Mouse (Mus musculus) heart, embryonic 14.5 days (tissue): ENCODE measurements at regions not wholly inside any gene's neighbourhood (a gene's known extent, or its start where the extent isn't known, plus 50 kb on each side); places are given as distances from the start of the nearest gene placed in this dataset.
"Not testable (repeated sequence)": the region's sequence is repeated elsewhere in the genome, so short reads cannot be mapped to it uniquely, and the experiment has no call there.

ENCODE experiments used
- ATAC-seq: fragments of 200-750 bp; cut with Nextera tagmentation; 2 replicates; pipeline ENCODE4 v1.8.0; 2017; ENCODE audit warnings: low read depth, moderate TSS enrichment; ENCODE audit not compliant: insufficient number of reproducible peaks, insufficient read depth, low FRiP score
- H3K27ac ChIP-seq, 2 experiments: fragments of 200-500 bp in 1 of 2; fragments of 300-500 bp in 1 of 2; sonication (generic) in 1 of 2; replicated peaks in 1 of 2; 2 replicates each; pipeline ENCODE4 v1.5.1; 2012 to 2014; ENCODE audit warnings: low read depth in 2 of 2, low read length in 2 of 2, control low read depth in 1 of 2, mild to moderate bottlenecking in 1 of 2, mixed read lengths in 1 of 2; ENCODE audit not compliant: control insufficient read depth in 1 of 2, insufficient read depth in 1 of 2
- H3K27me3 ChIP-seq: fragments of 300-500 bp; sonication (generic); 2 replicates; pipeline ENCODE4 v1.6.1; 2014; ENCODE audit warnings: mild to moderate bottlenecking, low read length, control low read depth; ENCODE audit not compliant: control insufficient read depth, insufficient read depth
- H3K36me3 ChIP-seq: fragments of 300-500 bp; sonication (generic); 2 replicates; pipeline ENCODE4 v1.6.1; 2014; ENCODE audit warnings: mild to moderate bottlenecking, control low read depth, low read length, mixed read lengths; ENCODE audit not compliant: control insufficient read depth, insufficient read depth
- H3K4me1 ChIP-seq, 2 experiments: fragments of 200-500 bp in 1 of 2; fragments of 300-500 bp in 1 of 2; sonication (generic) in 1 of 2; 2 replicates each; pipeline ENCODE4 v1.6.1; 2012 to 2014; ENCODE audit warnings: low read length in 2 of 2, control low read depth in 1 of 2, mixed read lengths in 1 of 2; ENCODE audit not compliant: control insufficient read depth in 2 of 2, insufficient read depth in 2 of 2
- H3K4me2 ChIP-seq: fragments of 300-500 bp; sonication (generic); 2 replicates; pipeline ENCODE4 v1.6.1; 2014; ENCODE audit warnings: mild to moderate bottlenecking, low read length
- H3K4me3 ChIP-seq, 2 experiments: fragments of 200-500 bp in 1 of 2; fragments of 300-500 bp in 1 of 2; sonication (generic) in 1 of 2; 2 replicates each; pipeline ENCODE4 v1.5.1; 2012 to 2014; ENCODE audit warnings: low read length in 2 of 2, mild to moderate bottlenecking in 2 of 2, control low read depth in 1 of 2, low read depth in 1 of 2, moderate library complexity in 1 of 2; ENCODE audit not compliant: control insufficient read depth in 1 of 2, insufficient read depth in 1 of 2
- H3K9ac ChIP-seq: fragments of 300-500 bp; sonication (generic); 2 replicates; pipeline ENCODE4 v1.6.1; 2014; ENCODE audit warnings: mild to moderate bottlenecking, low read length
- H3K9me3 ChIP-seq: fragments of 300-500 bp; sonication (generic); 2 replicates; pipeline ENCODE4 v1.6.1; 2016; ENCODE audit warnings: low read length, control low read depth; ENCODE audit not compliant: control insufficient read depth
- WGBS: fragments of 180-500 bp; shearing (Covaris S2); extraction: QIAGEN DNeasy Blood & Tissue Kit; methylation state at CpG from one replicate; pipeline ENCODE4 v1.1.7; 2014; 5-methylcytosine and 5-hydroxymethylcytosine counted together

DNA sequence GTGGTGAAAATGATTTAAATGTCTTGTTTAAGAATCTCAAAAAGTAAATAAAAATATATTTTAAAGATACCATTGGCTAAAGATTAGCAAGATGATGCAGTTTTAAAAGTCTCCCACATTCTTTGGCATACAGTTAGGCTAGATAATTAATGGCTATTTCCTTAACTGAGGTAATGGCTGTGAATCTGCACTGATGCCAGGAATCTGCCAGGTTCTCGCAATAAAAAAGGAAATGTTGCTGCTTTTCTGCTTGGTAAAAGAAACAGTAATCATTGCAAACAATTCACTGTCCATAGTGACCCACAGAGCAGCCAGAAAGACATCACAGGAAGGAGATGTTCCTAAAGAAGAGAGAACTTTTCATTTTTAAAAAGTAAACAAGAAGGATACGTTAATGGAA, 557.7 kb upstream of the Akr1e1 start:
- WGBS = 74% methylated on average over 2 of the region's 2 CpGs
- H3K4me3 ChIP-seq = no peak overlapping the region
- ATAC-seq = no peak
- H3K9me3 ChIP-seq = no peaks in the 10 kb centered on the region
- no peaks in the 10 kb centered on the region for H3K4me1 ChIP-seq
- no peak overlapping the region for H3K9ac ChIP-seq
- H3K4me2 ChIP-seq = no peak overlapping the region
- no peak overlapping the region for H3K27ac ChIP-seq
- no peaks in the 10 kb centered on the region for H3K36me3 ChIP-seq
- H3K27me3 ChIP-seq = no peaks in the 10 kb centered on the region

DNA sequence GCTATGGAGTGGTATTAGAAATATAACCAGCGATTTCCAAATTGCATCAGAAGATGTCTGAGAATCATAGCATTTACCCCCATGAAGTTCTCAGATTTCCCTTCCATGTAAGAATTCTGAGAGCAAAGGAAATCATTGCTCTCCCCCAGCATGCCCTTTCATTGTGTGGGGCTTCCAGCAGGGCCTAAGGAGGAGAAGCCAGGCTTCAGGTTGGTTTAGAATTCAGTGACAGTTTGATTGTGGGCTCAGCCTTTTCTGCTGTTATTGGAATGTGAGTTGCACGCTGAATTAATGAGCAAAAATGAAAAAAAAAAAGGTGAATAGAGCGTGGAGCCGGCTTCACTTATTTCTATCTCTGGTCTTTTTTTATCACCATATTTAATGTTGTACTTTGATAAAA, 570.0 kb upstream of the Akr1e1 start:
- Histone ChIP-seq H3K4me2 (no peak overlapping the region), H3K9me3 (no peaks in the 10 kb centered on the region), H3K36me3 (no peaks in the 10 kb centered on the region), H3K4me3 (no peak overlapping the region), H3K4me1 (no peaks in the 10 kb centered on the region), H3K9ac (no peak overlapping the region), H3K27me3 (no peaks in the 10 kb centered on the region), H3K27ac (no peak overlapping the region)
- 83% methylated on average over 4 of the region's 4 CpGs for WGBS
- no peak for ATAC-seq

DNA sequence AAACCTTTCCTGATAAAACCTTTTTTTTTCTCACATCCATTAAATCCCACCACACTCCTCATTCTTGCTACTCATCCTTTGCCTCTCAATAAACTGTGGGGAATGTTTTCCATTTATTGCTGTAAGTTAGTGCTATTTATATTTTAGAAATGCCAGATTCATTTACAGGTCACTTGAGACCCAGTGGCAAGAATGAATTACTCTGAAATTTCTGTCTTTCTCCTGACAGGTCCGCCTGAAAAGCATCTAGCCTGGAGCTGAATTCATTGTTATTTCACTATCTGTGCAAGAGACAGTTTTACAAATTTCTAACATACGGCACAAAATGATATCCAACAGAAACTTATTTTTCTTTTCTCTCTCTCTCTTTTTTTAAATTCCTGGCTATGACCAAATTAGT, 570.6 kb upstream of the Akr1e1 start:
- Histone ChIP-seq H3K4me2 (no peak overlapping the region), H3K9me3 (no peaks in the 10 kb centered on the region), H3K9ac (no peak overlapping the region), H3K4me1 (no peaks in the 10 kb centered on the region), H3K27me3 (no peaks in the 10 kb centered on the region), H3K36me3 (no peaks in the 10 kb centered on the region), H3K27ac (no peak overlapping the region), H3K4me3 (no peak overlapping the region)
- 71% methylated on average over 2 of the region's 2 CpGs for WGBS
- ATAC-seq = no peak

DNA sequence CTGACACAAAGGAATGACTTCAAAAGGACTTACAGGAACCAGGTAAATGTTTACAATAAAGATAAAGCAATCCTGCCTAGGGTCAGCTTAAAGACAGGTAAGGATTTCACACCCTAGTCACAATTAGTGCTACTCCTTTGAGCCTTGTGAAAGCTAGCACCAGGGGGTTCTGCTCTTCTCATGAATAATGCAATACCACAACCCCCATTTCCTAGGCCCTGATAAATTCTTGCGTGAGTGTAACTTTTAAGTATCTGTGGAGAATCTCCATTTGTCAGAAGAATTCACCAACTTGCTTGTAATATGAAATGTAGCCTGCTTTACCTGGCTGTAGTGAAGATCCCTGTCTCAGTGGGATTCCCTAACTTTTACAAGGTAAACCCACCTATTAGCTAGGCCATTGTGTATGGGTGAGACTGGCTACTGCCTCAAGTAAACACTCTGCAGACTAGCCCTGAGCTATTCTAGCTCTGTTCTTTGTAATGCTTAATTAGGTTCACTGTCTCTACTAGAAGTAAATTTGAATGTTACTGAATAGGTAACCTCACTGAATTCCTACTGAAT, 576.3 kb upstream of the Akr1e1 start:
- not testable (repeated sequence) for H3K4me3 ChIP-seq, H3K4me2 ChIP-seq, H3K36me3 ChIP-seq, H3K27ac ChIP-seq, H3K27me3 ChIP-seq, H3K9ac ChIP-seq, H3K9me3 ChIP-seq, ATAC-seq, H3K4me1 ChIP-seq
- WGBS = 56% methylated on average over 1 of the region's 1 CpGs

DNA sequence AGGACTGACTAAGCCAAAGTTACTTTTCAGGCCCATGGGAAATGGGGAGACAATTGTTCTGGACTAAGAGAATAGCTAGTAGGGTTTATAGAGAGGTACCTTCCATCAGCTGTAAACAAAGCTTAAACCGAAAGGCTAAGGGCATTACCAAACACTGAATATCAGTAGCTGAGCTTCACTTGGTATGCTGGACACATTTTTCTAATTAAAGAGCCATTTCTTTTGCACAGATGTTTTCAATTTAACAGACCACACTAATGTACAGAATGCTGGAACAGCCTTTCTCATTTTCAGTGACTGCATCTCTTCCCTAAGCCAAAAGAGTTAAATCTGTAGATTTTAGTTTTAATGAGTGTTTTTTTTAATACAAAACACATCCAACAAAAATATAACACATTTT, 593.8 kb upstream of the Akr1e1 start:
- H3K9ac ChIP-seq = no peak overlapping the region
- H3K4me1 ChIP-seq = no peaks in the 10 kb centered on the region
- H3K27me3 ChIP-seq = no peaks in the 10 kb centered on the region
- no peak overlapping the region for H3K27ac ChIP-seq
- 64% methylated on average over 1 of the region's 1 CpGs for WGBS
- ATAC-seq = no peak
- no peak overlapping the region for H3K4me2 ChIP-seq
- no peaks in the 10 kb centered on the region for H3K36me3 ChIP-seq
- no peaks in the 10 kb centered on the region for H3K9me3 ChIP-seq
- no peak overlapping the region for H3K4me3 ChIP-seq

DNA sequence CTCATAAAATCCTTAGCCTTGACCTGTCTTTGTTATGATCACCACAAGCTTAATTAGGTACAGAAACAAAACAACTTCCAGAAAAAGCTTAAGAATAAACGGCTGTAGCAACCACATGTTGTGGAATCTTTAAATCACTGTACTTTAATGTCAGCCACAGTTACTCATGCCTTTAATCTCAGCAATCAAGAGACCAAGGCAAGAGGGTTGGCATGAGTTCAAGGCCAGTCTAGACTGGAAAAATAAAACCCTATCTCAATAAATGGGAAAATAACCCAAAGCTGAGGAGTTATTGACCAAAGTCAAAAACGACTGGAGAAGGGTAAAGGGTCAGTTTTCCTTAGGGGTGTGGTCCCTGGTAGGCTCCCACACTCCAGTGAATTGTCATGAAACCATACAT, 595.2 kb upstream of the Akr1e1 start:
- Histone ChIP-seq H3K36me3 (no peaks in the 10 kb centered on the region), H3K9ac (no peak overlapping the region), H3K27me3 (no peaks in the 10 kb centered on the region), H3K4me3 (no peak overlapping the region), H3K4me1 (no peaks in the 10 kb centered on the region), H3K4me2 (no peak overlapping the region), H3K27ac (no peak overlapping the region), H3K9me3 (no peaks in the 10 kb centered on the region)
- WGBS = 58% methylated on average over 2 of the region's 2 CpGs
- no peak for ATAC-seq

DNA sequence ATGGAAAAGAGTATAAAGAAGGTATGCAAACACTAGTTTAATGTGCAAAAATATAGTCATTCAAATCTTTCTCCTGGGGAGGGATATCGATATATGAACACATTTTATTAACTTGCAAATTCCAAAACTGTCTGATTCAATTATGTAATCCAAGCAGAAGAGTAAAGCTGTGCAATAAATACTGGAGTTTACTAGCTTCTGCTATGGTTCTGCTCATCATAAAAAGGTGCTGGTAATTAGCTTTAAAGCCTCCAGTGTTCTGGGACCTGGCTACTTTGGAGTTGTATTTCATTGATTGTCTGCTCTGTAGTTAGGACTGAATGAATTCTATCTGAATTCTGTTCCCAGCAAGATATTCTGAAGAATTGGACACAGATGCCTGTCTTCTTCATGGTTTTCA, 602.7 kb upstream of the Akr1e1 start:
- Histone ChIP-seq H3K9me3 (no peaks in the 10 kb centered on the region), H3K4me2 (no peak overlapping the region), H3K36me3 (no peaks in the 10 kb centered on the region), H3K27me3 (no peaks in the 10 kb centered on the region), H3K4me3 (no peak overlapping the region), H3K4me1 (no peaks in the 10 kb centered on the region), H3K27ac (no peak overlapping the region), H3K9ac (no peak overlapping the region)
- ATAC-seq = no peak
- WGBS = 91% methylated on average over 1 of the region's 1 CpGs

DNA sequence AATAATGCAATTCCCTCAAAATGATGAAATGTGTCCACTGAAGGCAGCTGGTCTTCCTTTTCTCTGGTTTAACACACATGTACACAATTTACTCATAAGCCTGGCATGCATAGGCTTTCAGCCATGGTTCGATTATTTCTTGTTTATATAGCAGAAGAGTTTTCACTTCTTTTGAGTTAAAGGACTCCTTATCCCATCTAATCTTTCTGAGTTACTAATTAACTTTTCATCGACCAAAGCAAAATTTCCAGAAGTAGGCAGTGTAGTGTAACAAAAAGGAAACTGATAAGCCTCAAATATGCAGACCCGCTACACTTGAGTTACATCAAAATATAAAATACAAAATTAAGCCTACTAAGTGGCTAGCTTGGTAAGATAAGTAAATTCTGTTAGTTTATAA, 620.5 kb upstream of the Akr1e1 start:
- Histone ChIP-seq H3K4me3 (no peak overlapping the region), H3K4me2 (no peak overlapping the region), H3K9me3 (no peaks in the 10 kb centered on the region), H3K27me3 (no peaks in the 10 kb centered on the region), H3K9ac (no peak overlapping the region), H3K4me1 (no peaks in the 10 kb centered on the region; a peak in 1 of 4 replicates), H3K36me3 (no peaks in the 10 kb centered on the region), H3K27ac (no peak overlapping the region)
- no peak for ATAC-seq
- 72% methylated on average over 3 of the region's 3 CpGs for WGBS
